Mouse (Mus musculus): ENCODE data around the gene Ermard.
"Not testable (repeated sequence)": the region's sequence is repeated elsewhere in the genome, so short reads cannot be mapped to it uniquely, and the experiment has no call there.

Ermard gene

GRCm38 (mm10) chr17:15041175-15041729, at the start of gene Ermard, which contains the start of the genes Tcte3 and Gm3448:
Ermard (plus strand) TSS chr17:15041208.
Tcte3 (minus strand) TSS chr17:15041488.
Gm3448 (minus strand) TSS chr17:15041537.
- DNase-seq: peak; percentile 30

GRCm38 (mm10) chr17:14992522-14993138, 48.4 kb upstream of the Ermard start:
- DNase-seq: not testable (repeated sequence)

GRCm38 (mm10) chr17:14993139-14993832, 47.7 kb upstream of the Ermard start:
- DNase-seq: not testable (repeated sequence)

GRCm38 (mm10) chr17:14994140-14994539, 46.9 kb upstream of the Ermard start:
- DNase-seq: not testable (repeated sequence)

- DNase-seq: not testable (repeated sequence)
Measured at GRCm38 (mm10) chr17:15000047-15000446, 41.0 kb upstream of the Ermard start.

GRCm38 (mm10) chr17:15009088-15009487, 31.9 kb upstream of the Ermard start:
- DNase-seq: not testable (repeated sequence)

- DNase-seq: not testable (repeated sequence)
Measured at GRCm38 (mm10) chr17:15009706-15010413, 31.1 kb upstream of the Ermard start, which contains the start of gene Gm3435. Gm3435 (plus strand) TSS chr17:15010176.

- peak; percentile 29 for DNase-seq
Measured at GRCm38 (mm10) chr17:15021503-15022220, 19.3 kb upstream of the Ermard start.

GRCm38 (mm10) chr17:15023878-15024492, 17.0 kb upstream of the Ermard start:
- DNase-seq: not testable (repeated sequence)

GRCm38 (mm10) chr17:15024502-15025193, 16.4 kb upstream of the Ermard start:
- not testable (repeated sequence) for DNase-seq

- not testable (repeated sequence) for DNase-seq
Measured at GRCm38 (mm10) chr17:15025513-15025912, 15.5 kb upstream of the Ermard start.

GRCm38 (mm10) chr17:15031414-15031813, 9.6 kb upstream of the Ermard start:
- DNase-seq: not testable (repeated sequence)

- DNase-seq: not testable (repeated sequence)
Measured at GRCm38 (mm10) chr17:15040455-15040854, 553 bp upstream of the Ermard start.

- DNase-seq: not testable (repeated sequence)
Measured at GRCm38 (mm10) chr17:15050338-15050737, 9.3 kb downstream of the Ermard start.

- not testable (repeated sequence) for DNase-seq
Measured at GRCm38 (mm10) chr17:15052766-15053165, 11.8 kb downstream of the Ermard start.

GRCm38 (mm10) chr17:15053183-15053828, 12.3 kb downstream of the Ermard start:
- DNase-seq: not testable (repeated sequence)

- DNase-seq: not testable (repeated sequence)
Measured at GRCm38 (mm10) chr17:15053829-15054200, 12.8 kb downstream of the Ermard start.

- DNase-seq: no peak
Measured at GRCm38 (mm10) chr17:15055925-15056324, 14.9 kb downstream of the Ermard start.

- DNase-seq: no peak
Measured at GRCm38 (mm10) chr17:15058161-15058591, 17.2 kb downstream of the Ermard start.

- no peak for DNase-seq
Measured at GRCm38 (mm10) chr17:15059646-15060045, 18.6 kb downstream of the Ermard start.

- no peak for DNase-seq
Measured at GRCm38 (mm10) chr17:15060356-15060755, 19.3 kb downstream of the Ermard start.

Measured in cerebellum, adult 9-10 months (tissue).